Mouse (Mus musculus): Measurements from ENCODE around the gene Gnptg. TPM values are rescaled to one million over a fixed set of nuclear protein-coding genes. Genes with fewer than 3 reads are reported as not detected.
A peak's percentile ranks its signal among the peaks of the same experiment; 100 is the strongest.

The Gnptg gene
- polyA plus RNA-seq, 1 experiment from 2014 or later: 110 TPM

- Histone ChIP-seq H3K27me3 (replicated peaks) (no peaks in the 10 kb centered on the region), H3K4me2 (no peak overlapping the region), H3K36me3 (peaks cover 80% of the 10 kb centered on the region), H3K9ac (replicated peaks) (no peak overlapping the region), H3K4me3 (replicated peaks) (no peak overlapping the region), H3K4me1 (peaks cover 3% of the 10 kb centered on the region), H3K9me3 (replicated peaks) (no peaks in the 10 kb centered on the region), H3K27ac (replicated peaks) (no peak overlapping the region)
- 63% methylated on average over 3 of the region's 3 CpGs for WGBS
- no peak for ATAC-seq (ENCODE audit: low FRiP score)
These were observed 24.5 kb upstream of the Gnptg start for GRCm38 (mm10) chr17:25264453-25264852.

GRCm38 (mm10) chr17:25257804-25258261, 17.9 kb upstream of the Gnptg start:
- Histone ChIP-seq H3K9me3 (replicated peaks) (no peaks in the 10 kb centered on the region), H3K4me2 (no peak overlapping the region), H3K36me3 (peaks cover 17% of the 10 kb centered on the region), H3K27me3 (replicated peaks) (peaks cover 22% of the 10 kb centered on the region), H3K27ac (replicated peaks) (no peak overlapping the region), H3K4me1 (peaks cover 36% of the 10 kb centered on the region), H3K9ac (replicated peaks) (no peak overlapping the region), H3K4me3 (replicated peaks) (no peak overlapping the region)
- 53% methylated on average over 6 of the region's 6 CpGs for WGBS
- no peak for ATAC-seq (ENCODE audit: low FRiP score)

GRCm38 (mm10) chr17:25256140-25256754, 16.3 kb upstream of the Gnptg start, which contains the start of gene Baiap3:
Gene Baiap3 (minus strand): TSS chr17:25256364.
- Histone ChIP-seq H3K9ac (replicated peaks) (peak within 1 kb of the TSS; percentile 0), H3K4me3 (replicated peaks) (peak within 1 kb of the TSS; percentile 33), H3K27me3 (replicated peaks) (peaks cover 22% of the 10 kb centered on the region), H3K27ac (replicated peaks) (no peak within 1 kb of the TSS), H3K4me2 (peak within 1 kb of the TSS; percentile 57), H3K36me3 (peaks cover 11% of the 10 kb centered on the region), H3K9me3 (replicated peaks) (no peaks in the 10 kb centered on the region), H3K4me1 (peaks cover 47% of the 10 kb centered on the region)
- ATAC-seq (ENCODE audit: low FRiP score): 0 out of 2 replicates have a peak, but pooled peaks have one; percentile 9
- 3% methylated on average over 34 of the region's 35 CpGs for WGBS

GRCm38 (mm10) chr17:25255110-25255509, 15.2 kb upstream of the Gnptg start:
- no peak overlapping the region; the same call in 1 of the 2 replicates for H3K4me3 ChIP-seq (replicated peaks)
- peak overlapping the region; percentile 57; the same call in 1 of the 2 replicates for H3K4me2 ChIP-seq
- no peak overlapping the region for H3K27ac ChIP-seq (replicated peaks)
- no peak for ATAC-seq (ENCODE audit: low FRiP score)
- peaks cover 47% of the 10 kb centered on the region for H3K4me1 ChIP-seq
- no peaks in the 10 kb centered on the region for H3K9me3 ChIP-seq (replicated peaks)
- peaks cover 9% of the 10 kb centered on the region for H3K36me3 ChIP-seq
- 83% methylated on average over 2 of the region's 2 CpGs for WGBS
- H3K9ac ChIP-seq (replicated peaks): no peak overlapping the region
- H3K27me3 ChIP-seq (replicated peaks): peaks cover 26% of the 10 kb centered on the region

GRCm38 (mm10) chr17:25253760-25254159, 13.8 kb upstream of the Gnptg start:
- H3K27me3 ChIP-seq (replicated peaks): peaks cover 26% of the 10 kb centered on the region
- no peak overlapping the region for H3K4me3 ChIP-seq (replicated peaks)
- H3K9me3 ChIP-seq (replicated peaks): no peaks in the 10 kb centered on the region
- ATAC-seq (ENCODE audit: low FRiP score): peak; percentile 45; the same call in 1 of the 2 replicates
- H3K36me3 ChIP-seq: no peaks in the 10 kb centered on the region
- peak overlapping the region; percentile 38 for H3K27ac ChIP-seq (replicated peaks)
- no peak overlapping the region; the same call in 1 of the 2 replicates for H3K9ac ChIP-seq (replicated peaks)
- H3K4me1 ChIP-seq: peaks cover 47% of the 10 kb centered on the region
- WGBS: 21% methylated on average over 10 of the region's 10 CpGs
- H3K4me2 ChIP-seq: peak overlapping the region; percentile 43

GRCm38 (mm10) chr17:25252643-25253042, 12.7 kb upstream of the Gnptg start:
- ATAC-seq (ENCODE audit: low FRiP score): peak; percentile 45; the same call in 1 of the 2 replicates
- H3K4me3 ChIP-seq (replicated peaks): no peak overlapping the region
- H3K4me2 ChIP-seq: 0 out of 2 replicates have a peak overlapping the region, but pooled peaks have one; percentile 0
- 24% methylated on average over 3 of the region's 3 CpGs for WGBS
- H3K9me3 ChIP-seq (replicated peaks): no peaks in the 10 kb centered on the region
- peaks cover 47% of the 10 kb centered on the region for H3K4me1 ChIP-seq
- H3K27me3 ChIP-seq (replicated peaks): peaks cover 26% of the 10 kb centered on the region
- no peaks in the 10 kb centered on the region for H3K36me3 ChIP-seq
- H3K9ac ChIP-seq (replicated peaks): no peak overlapping the region
- peak overlapping the region; percentile 75 for H3K27ac ChIP-seq (replicated peaks)

- H3K27ac ChIP-seq (replicated peaks): no peak overlapping the region
- 85% methylated on average over 8 of the region's 8 CpGs for WGBS
These were observed 10.4 kb upstream of the Gnptg start for GRCm38 (mm10) chr17:25250181-25250835.

GRCm38 (mm10) chr17:25248033-25248750, 8.3 kb upstream of the Gnptg start:
- H3K27me3 ChIP-seq (replicated peaks): peaks cover 4% of the 10 kb centered on the region; the same call in 1 of the 2 replicates
- no peak overlapping the region for H3K9ac ChIP-seq (replicated peaks)
- H3K9me3 ChIP-seq (replicated peaks): no peaks in the 10 kb centered on the region
- 82% methylated on average over 18 of the region's 18 CpGs for WGBS
- peaks cover 15% of the 10 kb centered on the region for H3K4me1 ChIP-seq
- no peak overlapping the region for H3K4me3 ChIP-seq (replicated peaks)
- no peak overlapping the region for H3K27ac ChIP-seq (replicated peaks)
- H3K4me2 ChIP-seq: no peak overlapping the region
- ATAC-seq (ENCODE audit: low FRiP score): no peak
- H3K36me3 ChIP-seq: peaks cover 23% of the 10 kb centered on the region

More at GRCm38 (mm10) chr17:25250181-25250835, 10.4 kb upstream of the Gnptg start:
- no peaks in the 10 kb centered on the region for H3K9me3 ChIP-seq (replicated peaks)
- no peak overlapping the region for H3K4me2 ChIP-seq
- no peak for ATAC-seq (ENCODE audit: low FRiP score)
- H3K27me3 ChIP-seq (replicated peaks): peaks cover 13% of the 10 kb centered on the region
- H3K4me1 ChIP-seq: peaks cover 33% of the 10 kb centered on the region
- H3K9ac ChIP-seq (replicated peaks): no peak overlapping the region
- H3K36me3 ChIP-seq: peaks cover 4% of the 10 kb centered on the region; the same call in 1 of the 2 replicates
- no peak overlapping the region for H3K4me3 ChIP-seq (replicated peaks)

GRCm38 (mm10) chr17:25244239-25244638, 4.3 kb upstream of the Gnptg start:
- Histone ChIP-seq H3K4me1 (peaks cover 18% of the 10 kb centered on the region), H3K4me2 (no peak overlapping the region), H3K36me3 (peaks cover 40% of the 10 kb centered on the region), H3K4me3 (replicated peaks) (no peak overlapping the region), H3K9me3 (replicated peaks) (no peaks in the 10 kb centered on the region), H3K27me3 (replicated peaks) (no peaks in the 10 kb centered on the region), H3K27ac (replicated peaks) (no peak overlapping the region), H3K9ac (replicated peaks) (no peak overlapping the region)
- no peak for ATAC-seq (ENCODE audit: low FRiP score)
- 87% methylated on average over 16 of the region's 16 CpGs for WGBS

GRCm38 (mm10) chr17:25243131-25243780, 3.3 kb upstream of the Gnptg start:
- Histone ChIP-seq H3K9ac (replicated peaks) (no peak overlapping the region), H3K27me3 (replicated peaks) (no peaks in the 10 kb centered on the region), H3K4me2 (no peak overlapping the region), H3K4me3 (replicated peaks) (no peak overlapping the region), H3K9me3 (replicated peaks) (no peaks in the 10 kb centered on the region), H3K36me3 (peaks cover 40% of the 10 kb centered on the region), H3K4me1 (peaks cover 23% of the 10 kb centered on the region), H3K27ac (replicated peaks) (no peak overlapping the region)
- 92% methylated on average over 11 of the region's 11 CpGs for WGBS
- no peak for ATAC-seq (ENCODE audit: low FRiP score)

GRCm38 (mm10) chr17:25235635-25236034, 4.3 kb downstream of the Gnptg start:
- no peaks in the 10 kb centered on the region for H3K27me3 ChIP-seq (replicated peaks)
- H3K4me1 ChIP-seq: peaks cover 17% of the 10 kb centered on the region
- no peak overlapping the region for H3K4me2 ChIP-seq
- H3K27ac ChIP-seq (replicated peaks): no peak overlapping the region
- no peak overlapping the region for H3K9ac ChIP-seq (replicated peaks)
- H3K4me3 ChIP-seq (replicated peaks): no peak overlapping the region
- H3K36me3 ChIP-seq: peaks cover 37% of the 10 kb centered on the region
- no peak for ATAC-seq (ENCODE audit: low FRiP score)
- no peaks in the 10 kb centered on the region for H3K9me3 ChIP-seq (replicated peaks)
- WGBS: 86% methylated on average over 9 of the region's 9 CpGs
